Mouse (Mus musculus): Measurements from ENCODE around the gene Rabl3.

The Rabl3 gene

DNA sequence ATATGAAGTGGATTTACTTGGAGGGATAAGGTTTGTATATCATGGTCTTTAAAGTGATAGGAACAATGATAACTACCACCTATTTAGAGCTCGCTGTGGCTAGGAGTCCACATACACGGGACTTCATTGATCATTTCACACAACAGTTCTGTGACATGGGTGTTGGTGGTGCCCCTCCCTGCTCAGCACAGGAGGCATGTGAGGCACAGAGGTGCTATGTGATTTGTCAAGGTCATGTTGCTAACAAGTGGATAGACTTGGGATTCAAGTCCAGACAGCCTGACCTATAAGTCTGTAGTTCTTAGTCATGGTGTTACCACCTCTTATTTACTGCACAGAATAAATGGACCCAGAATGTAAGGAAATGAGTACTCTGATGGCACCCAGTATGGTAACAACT lies 11.3 kb downstream of the Rabl3 start:
- DNase-seq: no peak

DNA sequence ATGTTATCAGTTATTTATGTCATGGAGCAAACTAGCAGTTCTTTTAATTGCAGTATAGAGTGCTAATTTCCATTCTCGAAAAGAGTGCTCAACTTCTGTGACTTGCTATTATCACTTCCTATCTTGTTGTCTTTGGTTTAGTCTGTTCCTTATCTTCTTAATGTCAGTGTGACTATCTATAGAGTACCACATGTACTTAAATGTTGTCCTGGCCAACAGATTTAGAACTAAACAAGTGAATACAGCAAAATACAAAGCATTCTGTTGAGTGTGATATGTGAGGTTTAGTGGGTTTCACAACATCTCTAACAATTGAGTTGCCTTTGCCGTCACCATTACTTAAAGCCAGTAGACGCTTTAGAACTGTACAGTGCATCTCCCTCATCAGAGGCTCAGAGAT lies 13.1 kb downstream of the Rabl3 start:
- no peak for DNase-seq

DNA sequence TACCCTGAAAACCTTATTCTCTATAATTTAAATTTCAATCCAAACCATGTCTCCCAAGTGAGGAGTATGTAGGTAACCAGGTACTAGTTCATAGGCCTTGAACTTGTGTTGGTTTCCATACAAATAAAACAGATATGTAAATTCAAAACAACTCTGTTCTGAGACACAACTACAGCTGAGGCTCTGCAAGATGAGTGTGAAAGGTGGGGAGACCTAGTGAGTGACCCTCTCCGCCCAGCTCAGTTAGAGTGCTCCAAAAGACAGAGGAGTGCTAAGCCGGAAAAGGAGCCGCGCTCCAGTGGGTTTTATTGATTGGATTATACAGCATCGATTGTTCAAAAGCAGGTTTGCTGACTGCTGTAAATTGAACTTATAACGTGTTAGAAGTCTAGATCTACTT lies 22.7 kb downstream of the Rabl3 start:
- DNase-seq: no peak

DNA sequence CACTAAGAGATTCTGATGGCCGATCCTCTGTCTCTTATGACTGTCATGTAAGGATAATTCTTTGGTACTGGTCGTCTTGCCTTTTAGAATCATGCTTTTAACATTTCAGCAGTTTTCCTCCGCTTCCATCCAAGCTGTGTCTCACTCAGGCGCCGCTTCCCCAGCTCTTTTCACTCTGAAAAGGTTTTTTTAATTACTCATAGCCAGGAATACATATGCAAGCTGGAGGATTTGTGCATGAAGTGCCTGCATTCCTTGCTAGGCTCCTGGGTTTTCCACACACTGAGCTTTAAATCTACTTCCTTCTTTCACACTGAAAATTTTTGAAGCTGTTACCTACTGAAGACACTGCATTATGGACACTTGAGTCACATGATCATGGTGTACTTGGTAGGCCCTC lies 23.3 kb downstream of the Rabl3 start:
- no peak for DNase-seq

DNA sequence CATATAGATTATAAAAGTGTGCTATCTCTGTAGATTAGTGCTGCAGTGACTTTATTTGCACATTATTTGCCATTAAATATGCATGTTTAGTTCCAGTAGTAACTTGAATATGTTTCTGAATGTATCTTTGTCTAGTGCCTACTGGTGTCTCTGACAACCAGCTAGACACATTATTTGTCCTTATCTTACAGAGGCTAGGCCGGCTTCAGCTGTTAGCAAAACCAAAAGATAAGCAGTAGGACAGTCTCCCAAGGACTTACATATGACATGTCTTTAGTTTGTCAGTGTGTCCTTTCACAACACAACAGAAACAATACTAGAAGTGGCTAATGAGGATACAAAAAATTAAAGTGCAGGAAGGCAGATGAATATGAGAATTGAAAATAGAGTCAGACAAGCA lies 25.4 kb downstream of the Rabl3 start:
- no peak for DNase-seq

DNA sequence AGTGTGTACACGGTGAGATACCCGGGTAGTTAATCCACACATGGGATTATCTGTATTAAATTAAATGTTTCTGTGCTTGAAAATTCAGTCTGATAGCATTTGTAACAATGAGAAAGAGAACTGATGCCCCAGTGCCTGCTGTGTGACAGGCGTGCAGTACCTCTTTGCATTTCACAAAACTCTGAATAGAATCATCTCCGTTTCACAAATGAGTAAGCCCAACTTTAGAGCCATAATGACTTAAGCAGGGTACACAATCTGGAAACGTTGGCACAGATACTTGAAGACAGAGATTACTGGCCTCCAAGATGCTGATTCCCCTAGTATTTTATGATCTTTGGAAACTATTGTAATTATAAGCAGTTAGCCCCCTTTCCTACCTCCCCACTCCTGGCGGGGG lies 26.4 kb downstream of the Rabl3 start:
- DNase-seq: no peak

DNA sequence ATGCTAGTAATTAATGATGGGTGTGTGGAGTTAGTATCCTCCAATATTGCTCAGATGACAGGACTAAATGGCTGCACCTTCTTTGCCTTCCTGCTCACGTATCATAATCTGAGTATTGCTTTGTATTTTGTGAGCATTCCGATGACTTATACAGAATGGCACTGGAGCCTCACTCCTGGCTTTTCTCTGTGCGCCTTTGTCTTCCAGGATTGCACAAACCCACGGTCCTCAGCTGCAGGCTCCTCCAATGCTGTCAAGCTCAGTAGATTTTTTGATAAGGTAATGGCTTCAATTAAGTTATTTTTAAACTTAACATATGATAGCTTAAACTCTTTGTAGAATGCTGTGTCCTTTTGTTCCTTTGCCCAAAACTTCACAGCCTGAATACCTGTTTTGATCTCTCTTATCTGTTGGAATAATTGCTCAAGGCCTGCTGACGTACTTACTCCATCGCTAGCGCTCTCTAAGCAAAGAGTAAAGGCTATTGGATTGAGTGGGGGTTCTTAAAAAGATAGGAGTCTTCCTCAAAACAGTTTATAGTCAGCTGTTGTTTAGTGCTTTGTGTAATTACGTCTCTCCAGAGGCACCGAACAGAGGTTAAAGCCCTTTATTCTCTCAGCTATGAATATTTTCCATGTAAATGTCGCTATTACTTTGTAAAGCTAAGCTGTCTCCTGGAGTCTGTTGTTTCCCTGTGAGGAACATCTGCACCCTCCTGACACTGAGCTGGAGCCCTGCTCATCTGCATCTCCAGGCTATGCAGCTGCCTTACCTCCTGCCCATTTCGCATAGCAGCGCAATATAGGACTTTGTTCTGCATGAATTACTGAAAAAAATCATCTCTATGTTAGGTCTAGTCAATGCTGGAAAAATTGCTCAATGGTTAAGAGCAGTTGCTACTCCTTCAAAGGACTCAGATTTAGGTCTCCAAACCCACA lies 27.7 kb downstream of the Rabl3 start:
- DNase-seq: no peak

DNA sequence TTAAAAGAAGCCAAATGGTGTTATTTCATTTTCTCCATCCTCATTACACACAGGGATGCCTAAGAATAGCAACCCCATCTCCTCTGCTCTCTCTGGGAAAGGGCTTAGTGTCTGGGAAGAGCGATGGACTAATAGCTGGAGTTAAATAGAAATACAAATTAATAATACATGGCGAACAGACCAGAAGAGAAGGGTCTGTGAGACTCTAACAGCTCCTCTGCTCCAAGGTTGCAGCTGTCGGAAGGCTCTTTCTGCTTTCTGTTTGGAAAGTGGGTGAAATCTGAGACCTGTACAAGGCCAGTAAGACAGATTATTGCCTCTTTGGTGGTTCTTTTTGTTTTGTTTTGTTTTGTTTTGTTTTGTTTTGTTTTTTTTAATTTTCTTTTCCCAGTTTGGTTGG lies 31.9 kb downstream of the Rabl3 start:
- DNase-seq: no peak

DNA sequence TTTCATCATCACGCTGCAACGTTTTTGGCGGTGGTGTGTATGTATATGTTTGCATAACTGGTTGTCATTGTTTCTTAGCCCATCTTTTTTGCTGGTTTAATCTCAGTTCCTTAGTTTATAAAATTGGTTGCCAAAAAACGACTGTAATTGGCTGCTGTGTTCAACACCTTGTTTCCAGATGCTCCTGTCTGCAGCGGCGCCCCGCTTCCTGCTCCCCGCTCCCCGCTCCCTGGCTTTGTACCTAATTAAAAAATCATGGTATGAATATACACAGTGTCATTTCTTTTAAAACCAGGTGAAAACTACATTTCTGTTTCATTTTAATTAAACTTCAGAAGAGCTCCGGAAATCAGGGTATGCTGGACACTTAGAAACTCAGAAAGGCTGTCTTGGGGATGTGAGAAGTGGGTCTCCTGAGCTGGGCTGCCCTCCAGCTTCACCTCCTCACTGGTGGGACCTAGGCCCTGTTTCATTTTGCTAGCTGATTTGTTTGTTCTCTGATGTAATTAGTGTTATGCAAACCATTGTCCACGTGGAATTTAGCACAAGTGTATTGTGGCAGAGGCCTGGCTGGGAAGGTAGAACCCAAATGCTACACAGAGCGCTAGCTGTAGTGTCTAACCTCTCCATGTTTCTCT lies 32.6 kb downstream of the Rabl3 start:
- no peak for DNase-seq

DNA sequence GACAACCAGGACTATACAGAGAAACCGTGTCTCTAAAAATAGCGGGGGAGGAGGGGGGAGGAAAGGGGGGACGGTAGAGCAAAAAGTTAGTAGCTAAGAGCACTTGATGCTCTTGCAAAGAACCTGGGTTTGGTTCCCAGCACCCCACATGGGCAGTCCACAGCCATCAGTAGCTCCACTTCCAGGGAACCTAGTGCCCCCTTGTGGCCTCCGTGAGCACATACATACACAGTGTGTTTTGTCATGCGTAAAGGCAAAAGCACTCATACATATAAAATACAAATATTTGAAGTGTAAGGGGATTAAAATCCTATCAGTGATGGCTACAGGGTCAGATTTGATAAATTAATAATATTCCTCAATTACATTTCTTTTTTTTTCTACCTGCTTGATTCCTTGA lies 33.4 kb downstream of the Rabl3 start:
- no peak for DNase-seq

DNA sequence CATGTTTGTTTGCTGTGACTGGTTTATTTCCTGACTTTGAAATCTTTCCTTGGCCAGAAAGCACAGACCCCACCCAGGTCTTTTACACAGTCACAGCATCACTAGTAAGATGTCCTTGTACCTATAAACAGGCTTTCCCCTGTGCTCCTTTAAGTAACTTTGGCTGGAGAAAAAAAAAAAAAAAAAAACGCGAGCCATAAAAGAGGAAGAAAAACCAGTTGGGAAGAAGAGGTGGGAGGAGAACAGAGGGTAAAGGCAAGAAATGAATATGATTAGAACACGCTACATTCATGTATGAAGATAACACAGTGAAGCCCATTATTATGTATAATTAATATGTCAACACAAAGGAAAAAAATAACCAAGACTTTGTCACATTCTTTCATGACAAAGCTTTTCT lies 35.6 kb downstream of the Rabl3 start:
- no peak for DNase-seq

DNA sequence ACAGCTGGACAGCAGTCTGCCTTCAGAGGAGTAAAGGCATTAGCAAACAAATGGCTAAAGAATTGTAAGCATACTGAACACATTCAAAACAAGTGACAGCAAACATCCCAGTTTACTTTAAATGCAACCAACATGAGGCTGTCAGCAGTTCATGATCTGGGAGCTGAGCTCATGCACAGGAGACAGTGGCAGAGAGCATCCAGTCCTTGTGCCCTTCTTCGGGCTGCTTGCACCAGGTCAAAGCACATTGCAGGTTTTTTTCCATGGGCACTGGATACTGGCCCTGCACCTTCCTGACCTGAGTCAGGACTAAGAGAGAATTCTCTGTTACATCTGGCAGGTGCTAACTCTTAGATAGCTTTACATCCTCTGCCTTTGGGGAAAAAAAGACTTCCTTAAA lies 39.9 kb downstream of the Rabl3 start:
- no peak for DNase-seq

DNA sequence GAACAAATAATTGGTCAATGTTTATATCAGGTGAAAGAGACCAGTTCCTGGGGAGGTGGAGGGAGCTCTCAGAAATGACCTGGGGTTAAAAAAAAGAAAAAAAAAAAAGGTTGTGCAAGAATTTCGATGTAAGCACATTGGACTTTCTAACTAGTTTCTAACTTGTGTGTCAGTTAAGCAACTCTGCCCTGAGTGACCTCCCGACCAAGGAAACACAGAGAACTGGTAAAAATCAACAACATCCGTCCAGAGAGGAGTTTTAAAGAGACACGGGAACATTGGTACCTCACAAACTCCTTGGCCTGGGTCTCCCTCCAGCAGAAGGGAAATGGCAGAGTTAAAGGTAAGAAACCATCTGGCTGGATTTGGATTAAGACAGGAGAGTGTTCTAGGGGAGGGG lies 40.3 kb downstream of the Rabl3 start, which contains the start of gene Hgd:
Gene Hgd, plus strand, starts transcription at position 160 of the 400 bp plus-strand sequence.
- no peak for DNase-seq

DNA sequence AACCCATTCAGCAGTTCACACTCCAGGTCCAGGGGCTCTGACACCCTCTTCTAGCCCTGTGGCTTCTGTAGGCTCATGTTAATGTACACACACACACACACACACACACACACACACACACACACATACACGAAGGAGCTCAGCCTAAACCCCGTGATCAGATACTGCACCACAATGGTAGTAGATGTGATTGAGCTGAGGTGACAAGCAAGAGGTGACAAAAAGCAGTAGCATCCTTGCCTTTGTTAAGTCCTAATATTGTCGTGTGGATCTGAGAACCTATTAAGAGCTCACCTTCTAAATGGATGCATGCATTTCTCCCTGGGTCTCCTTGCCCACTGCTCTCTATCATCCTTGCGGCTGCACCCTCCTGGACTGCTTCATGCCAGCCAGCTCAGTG lies 41.0 kb downstream of the Rabl3 start:
- DNase-seq: no peak

DNA sequence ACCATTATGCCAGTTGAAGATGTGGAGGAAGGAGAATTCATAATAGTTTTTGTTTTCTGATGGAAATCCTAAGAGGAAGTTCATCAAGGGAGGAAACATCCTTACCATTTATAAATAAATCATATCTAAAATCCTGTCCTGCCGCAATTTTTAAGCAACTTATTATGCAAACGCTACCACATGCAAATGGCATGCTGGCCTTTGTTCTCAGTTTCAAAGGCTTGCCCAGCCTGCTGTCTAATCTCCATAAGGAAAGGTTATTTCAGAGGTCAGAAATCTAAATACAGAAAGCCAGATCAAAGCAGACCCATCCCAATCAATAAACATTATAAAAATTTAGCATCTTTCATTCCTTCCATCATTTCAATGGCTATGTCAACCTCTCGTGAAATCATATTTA lies 42.2 kb downstream of the Rabl3 start:
- no peak for DNase-seq

DNA sequence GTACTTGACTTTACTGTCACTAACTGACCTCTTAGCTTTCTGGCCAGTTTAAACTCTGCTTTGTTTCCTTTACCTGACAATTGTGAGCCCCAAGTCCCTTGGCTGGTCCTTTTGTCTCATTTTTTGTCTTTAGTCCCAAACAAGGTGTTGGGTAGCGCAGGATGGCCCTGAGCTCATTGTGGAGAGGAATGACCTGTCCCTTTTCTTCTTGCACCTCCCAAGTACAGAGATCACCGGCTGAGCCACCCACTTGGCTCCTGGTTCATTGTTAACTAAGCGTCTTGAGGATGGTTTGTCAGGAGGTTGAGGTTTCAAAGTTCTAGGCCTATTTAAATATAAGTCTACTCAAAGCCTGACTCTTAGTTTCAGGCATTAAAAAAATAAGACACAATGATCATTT lies 43.6 kb downstream of the Rabl3 start:
- no peak for DNase-seq

DNA sequence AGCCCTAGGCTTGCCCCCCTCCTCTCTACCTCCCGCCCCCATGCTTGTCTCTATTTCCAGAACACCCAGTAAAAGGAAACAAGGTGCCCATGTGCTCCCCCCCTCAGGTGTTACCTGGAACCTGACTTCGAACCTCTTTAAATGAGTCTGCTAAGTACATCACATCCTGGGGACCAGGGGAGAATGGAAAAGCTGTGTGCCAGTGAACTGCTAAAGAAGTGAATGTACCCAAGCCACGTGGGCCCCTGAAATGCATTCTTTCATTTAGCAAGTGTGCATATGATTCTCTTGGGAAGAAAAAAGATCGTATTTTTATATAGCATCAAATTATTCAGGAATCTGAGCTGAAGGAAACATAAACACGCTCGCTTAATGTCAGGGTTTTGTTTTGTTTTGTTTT lies 44.1 kb downstream of the Rabl3 start:
- no peak for DNase-seq

DNA sequence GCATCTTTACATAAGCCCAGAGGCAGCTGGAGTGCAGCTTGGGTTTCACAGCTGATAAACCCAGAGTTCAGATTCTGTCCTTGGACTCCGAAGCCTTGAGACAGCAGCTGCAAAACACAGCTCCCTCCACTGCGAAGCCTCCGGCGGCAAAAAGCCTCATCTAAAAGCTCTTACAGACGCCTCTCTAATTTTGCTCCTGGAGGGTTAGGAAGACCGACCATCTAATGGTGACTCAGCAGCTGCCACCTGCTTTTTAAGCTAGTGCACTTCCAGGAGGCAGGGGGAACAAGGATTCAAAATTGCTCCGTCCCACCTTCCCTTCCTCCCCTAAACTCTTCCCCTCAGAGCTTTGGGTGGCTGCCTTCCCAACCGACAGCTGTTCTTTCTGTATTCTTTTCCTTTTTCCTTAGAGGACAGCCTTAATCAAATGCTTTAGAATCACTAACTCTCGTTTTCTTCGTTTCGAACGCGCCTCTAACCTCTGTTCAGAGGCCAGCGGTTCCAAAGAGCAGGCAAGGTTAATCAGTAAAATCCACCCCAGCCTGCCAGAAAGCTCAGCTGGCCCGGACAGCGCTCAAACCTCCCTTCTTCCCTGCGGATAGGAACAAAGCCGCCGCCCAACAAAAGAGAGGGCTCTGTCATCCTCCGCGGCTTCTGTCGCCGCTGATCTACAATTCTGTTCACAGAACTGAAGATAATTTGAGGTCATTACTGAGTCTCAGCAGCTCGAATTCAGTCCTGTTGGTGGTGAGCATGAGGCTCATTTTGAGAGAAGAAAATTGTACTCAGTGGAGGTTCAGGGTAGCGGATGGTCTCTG lies 44.7 kb downstream of the Rabl3 start:
- DNase-seq: peak; percentile 21

DNA sequence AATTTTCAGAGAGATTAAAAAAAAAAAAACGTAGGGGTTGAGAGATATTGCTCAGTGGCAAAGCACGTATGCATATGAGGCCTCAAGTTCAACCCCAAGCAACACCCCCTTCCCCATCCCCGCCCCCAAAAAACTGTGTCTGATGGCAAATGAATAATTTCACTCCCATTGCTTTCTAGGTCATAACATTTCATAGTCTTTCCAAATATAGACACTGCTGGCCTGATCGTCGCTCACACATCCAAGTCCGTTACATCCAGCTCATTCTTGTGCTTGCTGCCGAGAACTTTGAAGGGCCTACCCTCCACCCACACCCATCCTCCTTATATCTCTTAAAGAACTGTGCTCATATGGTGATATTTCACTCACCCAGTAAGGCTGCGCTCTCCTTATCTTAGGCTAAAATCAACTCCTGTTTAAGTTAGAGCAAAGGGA lies 45.5 kb downstream of the Rabl3 start:
- DNase-seq: no peak

DNA sequence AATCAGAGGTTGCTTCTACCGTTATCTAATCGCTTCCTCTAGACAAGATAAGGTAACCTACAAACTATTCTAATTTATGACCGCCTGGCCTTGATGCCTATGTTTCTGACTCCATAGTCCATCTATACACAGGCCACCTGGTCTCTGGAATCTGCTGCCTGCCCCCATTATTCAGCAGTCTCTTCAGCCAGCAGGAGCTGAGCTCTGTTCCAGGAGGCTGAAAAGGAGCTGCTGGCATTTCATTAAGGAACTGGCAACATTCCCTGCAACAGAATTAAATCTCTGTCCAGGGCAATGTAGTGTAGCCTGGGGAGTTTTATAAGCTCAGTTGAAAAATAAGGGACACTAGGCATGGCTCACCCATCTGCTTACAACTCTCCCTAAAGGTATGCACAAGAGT lies 51.2 kb downstream of the Rabl3 start:
- no peak for DNase-seq

DNA sequence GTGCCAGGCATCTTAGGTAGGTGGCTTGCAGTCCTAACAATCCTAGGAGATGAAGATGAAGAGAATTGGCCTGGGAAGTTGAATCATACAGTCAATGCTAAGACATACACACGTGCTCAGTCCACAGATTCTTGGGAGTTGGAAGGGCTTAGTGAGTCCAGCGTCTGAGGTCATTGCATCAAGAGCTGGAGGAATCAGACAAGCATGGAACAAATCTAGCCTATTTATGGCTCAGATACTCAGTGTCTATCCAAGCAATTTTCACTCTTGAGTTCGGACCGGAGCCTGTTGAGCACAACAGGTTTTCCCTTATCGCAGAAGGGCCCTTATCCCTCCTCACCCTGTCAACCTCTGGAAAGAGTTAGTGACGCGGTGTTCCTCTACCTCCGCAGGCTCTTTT lies 51.9 kb downstream of the Rabl3 start:
- DNase-seq: no peak

DNA sequence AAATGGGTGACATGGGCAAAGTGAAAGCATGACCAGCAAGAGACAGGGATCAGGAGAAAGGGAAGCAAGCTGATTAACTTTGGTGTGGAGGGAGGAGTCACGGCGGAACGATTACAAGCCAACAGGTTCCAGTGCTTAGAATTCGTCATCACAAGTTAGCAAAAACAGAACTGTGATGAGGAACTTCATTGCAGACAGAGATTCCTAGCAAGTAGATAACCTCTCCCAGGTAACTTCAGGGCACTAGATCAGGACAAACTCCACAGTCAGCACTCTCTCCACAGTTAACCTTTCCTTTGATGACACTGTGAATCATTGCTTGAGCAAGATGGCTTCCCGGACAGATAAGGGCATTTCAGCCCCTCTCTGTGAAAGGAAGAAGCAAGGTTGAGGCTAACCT lies 57.7 kb downstream of the Rabl3 start:
- DNase-seq: no peak

DNA sequence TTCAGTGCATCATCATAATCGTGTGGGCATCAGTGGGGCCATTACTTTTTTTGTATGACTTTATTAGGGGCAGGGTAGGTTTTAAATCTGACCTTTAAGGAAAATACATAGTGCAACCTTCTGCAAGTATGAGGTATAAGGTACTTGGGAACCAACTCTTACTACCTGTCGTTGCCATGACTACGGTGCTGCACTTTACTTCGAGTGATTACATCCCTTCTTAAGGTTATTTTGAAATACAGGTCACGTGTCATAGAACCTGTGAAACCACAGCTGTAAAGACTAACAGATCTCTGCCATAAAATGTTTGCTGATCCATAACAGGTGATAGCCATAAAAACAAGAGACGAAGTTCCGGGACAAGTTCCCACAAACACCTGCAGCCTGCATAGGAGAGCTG lies 58.8 kb downstream of the Rabl3 start:
- no peak for DNase-seq

DNA sequence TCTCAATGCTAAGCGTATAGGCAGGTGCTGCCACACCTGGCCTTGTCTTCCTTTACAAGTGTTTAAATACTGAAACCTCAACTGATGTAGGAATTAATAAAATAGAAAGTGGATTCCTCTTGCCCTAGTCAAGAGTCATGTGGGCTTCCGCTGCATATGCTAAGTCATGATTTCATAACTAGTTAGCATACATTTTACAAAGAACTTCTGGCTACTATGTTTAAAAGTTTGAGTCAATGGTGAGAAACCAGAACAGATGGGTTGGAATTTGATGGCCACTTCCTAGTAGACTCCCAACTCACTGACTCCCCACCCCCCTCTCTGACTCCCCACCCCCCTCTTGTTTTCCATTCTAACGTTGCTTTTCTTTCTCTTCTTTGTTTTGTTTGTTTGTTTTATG lies 59.6 kb downstream of the Rabl3 start:
- no peak for DNase-seq
